Mouse (Mus musculus) ovary, postnatal 14 days (tissue): ENCODE results near the gene Scrt2.

Experiments
- DNase-seq: peaks from one replicate; pipeline ENCODE4 v3.0.0; 2022; ENCODE audit warnings: low spot score

The Scrt2 gene

GRCm38 (mm10) chr2:152143279-152144157, 62.2 kb downstream of the Scrt2 start, which contains the start of gene Tcf15:
Gene Tcf15 (plus strand): TSS chr2:152143561.
- peak; percentile 9 for DNase-seq

- no peak for DNase-seq
Measured at GRCm38 (mm10) chr2:152144158-152144450, 62.8 kb downstream of the Scrt2 start.

- DNase-seq, result no peak
Measured at GRCm38 (mm10) chr2:152144501-152144900, 63.2 kb downstream of the Scrt2 start.
